Mouse (Mus musculus) telencephalon, adult 2 months (tissue): ENCODE data around the gene Htr5a.

Experiments used
- DNase-seq: peaks from one replicate; pipeline ENCODE4 v3.0.0-alpha.2; 2011; ENCODE audit warnings: low read depth, low spot score

The Htr5a gene

DNA sequence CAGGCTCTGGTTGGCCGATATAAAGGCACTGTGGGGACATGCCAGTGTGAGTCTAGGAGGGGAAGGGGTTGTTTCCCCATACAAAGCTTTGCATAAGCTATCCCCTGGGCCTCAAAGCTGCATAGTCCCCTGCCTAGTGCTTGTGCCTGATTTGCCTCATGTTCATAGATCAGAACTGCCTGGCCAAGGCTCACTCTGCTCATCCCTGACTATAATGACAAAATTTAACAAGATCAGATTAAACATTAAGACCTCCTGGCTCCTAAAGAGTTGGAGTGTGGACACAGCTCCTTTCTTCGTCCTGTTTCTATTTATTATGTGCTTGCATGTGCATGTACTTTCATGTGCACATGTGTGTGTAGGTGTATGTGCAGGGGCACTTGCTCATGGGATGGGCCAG lies 39.3 kb downstream of the Htr5a start:
- no peak for DNase-seq

GRCm38 (mm10) chr5:27888080-27888479 lies 46.1 kb downstream of the Htr5a start:
- DNase-seq = no peak

GRCm38 (mm10) chr5:27895961-27896360 lies 54.0 kb downstream of the Htr5a start:
- DNase-seq = no peak

DNA sequence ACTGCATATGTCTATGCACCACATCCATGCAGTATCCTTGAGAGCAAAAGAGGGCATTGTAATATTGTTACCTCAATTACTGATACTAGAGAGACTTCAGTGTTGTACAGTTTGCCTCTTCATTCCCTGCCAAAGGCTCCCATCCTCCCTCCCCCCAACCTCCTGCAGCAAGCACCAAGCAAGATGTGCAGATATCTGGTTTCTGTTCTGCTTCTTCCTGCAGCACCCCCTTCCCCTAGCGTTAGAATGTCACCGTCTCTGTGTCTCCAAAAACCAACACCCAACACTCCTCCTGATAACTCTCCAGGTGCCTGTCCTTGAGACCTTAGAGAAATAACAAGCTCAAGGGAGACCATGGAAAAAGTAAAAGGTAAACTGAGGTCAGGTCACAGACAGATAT lies 57.8 kb downstream of the Htr5a start:
- DNase-seq = no peak

- no peak for DNase-seq
Observed at GRCm38 (mm10) chr5:27900186-27900585, 58.2 kb downstream of the Htr5a start.
